Mouse (Mus musculus) adrenal gland, postnatal 4 days (tissue): ENCODE measurements around the gene Thada. TPM values are rescaled to one million over a fixed set of nuclear protein-coding genes. Genes with fewer than 3 reads are reported as not detected.

Experiments
- DNase-seq, 2 experiments: peaks; one replicate each; pipeline ENCODE4 v3.0.0; 2021 to 2022; ENCODE audit warnings: low spot score in 2 of 2, mixed read lengths in 2 of 2
- total RNA-seq, 2 experiments: library from RNA; stranded (reverse); gene quantifications; 2 replicates each; pipeline ENCODE4 v1.2.3; 2021

Thada gene
- total RNA-seq, 2 experiments from 2014 or later = 18.2 to 20.7 TPM

- no peak for DNase-seq
Measured at GRCm38 (mm10) chr17:84478276-84478675, 12.3 kb upstream of the Thada start.

DNA sequence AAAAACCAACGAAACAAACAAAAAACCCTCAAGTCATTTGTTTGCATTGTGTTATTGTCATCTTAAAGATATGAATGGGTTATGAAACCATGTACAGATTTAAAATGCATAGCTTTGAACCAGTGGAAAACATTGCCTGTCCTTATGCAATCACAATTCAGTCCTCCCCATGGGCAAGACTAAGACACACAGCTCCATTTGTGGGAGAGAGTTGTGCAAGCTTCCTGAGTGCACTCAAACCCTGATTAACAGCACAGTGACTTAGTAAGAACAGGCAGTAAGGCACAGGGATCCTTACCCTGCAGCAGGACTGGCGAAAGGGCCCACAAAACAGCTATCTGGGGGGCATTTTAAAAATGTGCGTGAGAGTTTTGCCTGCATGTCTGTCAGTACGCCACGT is 11.2 kb upstream of the Thada start:
- no peak for DNase-seq

DNA sequence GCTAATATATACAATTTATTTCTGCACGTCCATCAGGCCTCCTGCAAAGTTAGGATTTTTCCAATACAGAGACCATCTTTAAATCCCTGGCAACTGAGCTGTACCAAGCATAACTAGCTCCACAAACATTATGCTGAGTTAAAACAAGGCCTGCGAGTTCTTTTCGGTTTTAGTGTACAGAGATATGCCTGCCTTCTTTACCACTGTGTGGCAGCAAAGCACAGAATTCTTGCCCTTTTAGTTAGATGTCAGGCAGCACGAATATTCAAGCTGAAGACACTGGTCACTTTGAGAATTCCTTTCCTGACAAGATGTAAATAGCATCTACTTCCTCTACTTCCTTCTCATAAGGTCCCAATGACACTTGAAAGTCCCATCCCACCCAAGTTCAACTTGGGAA is 8.3 kb upstream of the Thada start:
- no peak for DNase-seq

DNA sequence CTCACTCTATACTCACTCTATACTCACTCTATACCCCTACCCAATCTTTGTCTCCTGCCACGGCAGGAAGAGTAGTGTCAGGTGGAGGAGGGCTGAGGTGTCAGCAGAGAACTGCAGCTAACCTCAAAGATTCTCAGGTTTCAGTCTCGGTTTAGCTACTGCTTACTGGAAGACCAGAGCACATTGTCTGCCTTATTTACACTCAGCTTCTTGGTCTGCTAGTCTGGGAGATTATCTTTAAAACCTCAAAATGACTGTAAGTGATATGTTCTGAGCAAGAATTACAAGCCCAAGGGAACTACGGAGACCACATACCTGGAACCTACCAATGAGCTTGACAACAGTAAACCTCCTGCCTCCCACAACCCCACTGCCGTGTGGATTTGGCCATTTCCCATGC is 31.0 kb downstream of the Thada start:
- DNase-seq = no peak

DNA sequence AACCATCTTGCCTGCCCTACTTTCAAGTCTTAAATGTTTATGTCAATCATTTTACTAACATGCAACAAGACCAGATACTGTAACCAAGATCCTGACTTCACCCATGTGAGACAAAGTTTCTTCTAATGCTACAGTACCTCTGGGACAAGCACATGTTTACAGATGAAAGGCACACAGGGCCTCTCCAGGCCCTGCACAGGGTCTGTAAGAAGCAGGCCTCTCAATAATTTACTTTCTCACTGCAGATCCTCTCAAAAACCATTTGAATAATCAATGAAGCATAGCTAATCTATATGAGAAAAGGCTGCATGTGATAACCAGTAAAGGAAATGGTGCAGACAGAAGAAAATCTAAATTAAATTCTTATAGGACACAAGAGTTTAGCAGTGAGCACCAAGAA is 31.8 kb downstream of the Thada start:
- DNase-seq = no peak

DNA sequence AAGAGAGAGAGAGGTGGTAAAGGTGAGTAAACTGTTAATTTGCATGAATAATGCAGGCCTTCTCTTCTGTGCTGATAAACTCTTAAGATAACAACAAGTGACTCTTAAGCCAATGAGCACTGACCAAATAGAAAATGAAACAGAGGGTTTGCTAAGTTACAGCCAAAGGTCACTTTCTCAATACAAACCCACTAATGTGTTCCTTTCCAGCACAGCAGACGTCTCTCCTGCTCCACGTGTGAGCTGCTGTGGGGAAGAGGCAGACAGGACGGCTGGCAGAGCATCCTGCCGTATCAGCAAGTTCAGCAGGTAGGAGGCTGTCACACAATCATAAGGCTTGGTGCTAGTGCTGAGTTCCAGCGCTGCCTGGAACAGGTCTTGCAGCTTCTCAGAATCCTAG is 34.0 kb downstream of the Thada start:
- no peak for DNase-seq

DNA sequence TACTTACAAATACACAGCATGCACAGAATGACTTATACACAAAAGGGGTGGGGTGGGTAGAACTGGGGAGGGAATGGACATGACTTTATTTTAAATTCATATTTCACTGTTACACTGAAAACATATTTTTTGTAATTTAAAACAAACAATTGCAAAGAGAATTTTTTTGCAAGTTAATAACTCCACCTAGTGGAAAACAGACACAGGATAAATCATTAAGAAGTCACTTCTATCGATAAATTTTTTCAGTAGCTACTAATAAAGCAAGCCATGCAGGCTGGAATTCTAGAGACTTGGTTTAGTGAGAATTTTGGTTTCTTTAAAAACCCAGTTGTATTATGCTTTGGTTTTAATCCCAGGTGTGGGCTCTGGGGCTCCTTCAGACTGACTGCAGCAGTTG is 41.7 kb downstream of the Thada start:
- no peak for DNase-seq

GRCm38 (mm10) chr17:84422916-84423315 is 43.1 kb downstream of the Thada start:
- DNase-seq = no peak

DNA sequence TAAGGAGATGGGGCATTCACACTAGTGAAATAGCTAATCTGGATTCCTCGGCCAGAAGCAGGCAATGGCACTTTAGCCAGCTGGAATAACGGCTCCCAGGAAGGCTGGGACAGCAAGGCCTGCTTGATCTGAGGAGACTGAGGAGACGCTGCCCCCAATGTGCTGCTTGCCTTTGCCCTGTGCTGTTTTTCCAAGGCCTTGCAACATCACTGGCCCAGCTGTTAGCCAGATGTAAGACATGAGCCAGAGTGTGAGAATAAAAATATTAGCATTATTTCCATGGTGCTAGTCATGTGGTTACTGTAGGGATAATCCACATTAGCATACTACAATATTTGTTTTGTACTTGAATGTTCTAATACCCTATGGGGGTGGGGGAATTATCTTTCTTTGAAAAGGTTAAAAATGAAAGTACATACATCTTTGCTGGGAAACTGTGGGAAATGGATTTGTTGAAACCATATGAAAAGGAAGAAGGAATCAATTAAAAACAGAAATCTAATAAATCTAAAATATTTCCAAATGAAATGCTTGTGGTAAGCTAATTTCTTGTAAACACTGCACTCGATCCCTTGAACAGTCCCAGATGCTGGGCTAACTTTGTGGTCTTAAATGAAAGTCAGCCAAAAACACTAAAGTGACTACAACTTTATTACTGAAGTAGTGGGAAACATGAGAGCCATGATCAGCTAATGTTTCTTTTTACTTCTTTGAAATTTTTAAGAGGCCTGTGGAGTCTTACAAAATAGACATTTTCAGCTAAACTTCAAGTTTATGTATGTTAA is 43.8 kb downstream of the Thada start:
- no peak for DNase-seq

- DNase-seq = no peak
Measured at GRCm38 (mm10) chr17:84421042-84421441, 45.0 kb downstream of the Thada start.

DNA sequence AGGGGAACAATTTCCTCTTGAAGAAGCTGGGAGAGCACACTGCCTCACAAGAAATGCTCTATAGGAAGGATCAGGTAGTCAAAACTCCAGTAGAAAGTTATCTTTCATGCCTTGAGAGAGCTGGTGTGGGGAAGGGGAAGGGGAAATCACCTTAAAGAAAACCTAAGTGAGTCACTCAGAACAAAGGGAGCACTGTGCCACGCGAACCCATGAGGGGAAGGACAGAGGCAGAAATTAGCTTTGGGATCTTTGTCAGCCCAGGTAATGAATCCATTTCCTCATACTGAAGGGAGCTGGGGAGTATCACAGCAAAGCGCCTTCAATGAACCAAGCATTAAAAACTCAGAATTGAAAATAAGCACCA is 45.7 kb downstream of the Thada start:
- no peak for DNase-seq

DNA sequence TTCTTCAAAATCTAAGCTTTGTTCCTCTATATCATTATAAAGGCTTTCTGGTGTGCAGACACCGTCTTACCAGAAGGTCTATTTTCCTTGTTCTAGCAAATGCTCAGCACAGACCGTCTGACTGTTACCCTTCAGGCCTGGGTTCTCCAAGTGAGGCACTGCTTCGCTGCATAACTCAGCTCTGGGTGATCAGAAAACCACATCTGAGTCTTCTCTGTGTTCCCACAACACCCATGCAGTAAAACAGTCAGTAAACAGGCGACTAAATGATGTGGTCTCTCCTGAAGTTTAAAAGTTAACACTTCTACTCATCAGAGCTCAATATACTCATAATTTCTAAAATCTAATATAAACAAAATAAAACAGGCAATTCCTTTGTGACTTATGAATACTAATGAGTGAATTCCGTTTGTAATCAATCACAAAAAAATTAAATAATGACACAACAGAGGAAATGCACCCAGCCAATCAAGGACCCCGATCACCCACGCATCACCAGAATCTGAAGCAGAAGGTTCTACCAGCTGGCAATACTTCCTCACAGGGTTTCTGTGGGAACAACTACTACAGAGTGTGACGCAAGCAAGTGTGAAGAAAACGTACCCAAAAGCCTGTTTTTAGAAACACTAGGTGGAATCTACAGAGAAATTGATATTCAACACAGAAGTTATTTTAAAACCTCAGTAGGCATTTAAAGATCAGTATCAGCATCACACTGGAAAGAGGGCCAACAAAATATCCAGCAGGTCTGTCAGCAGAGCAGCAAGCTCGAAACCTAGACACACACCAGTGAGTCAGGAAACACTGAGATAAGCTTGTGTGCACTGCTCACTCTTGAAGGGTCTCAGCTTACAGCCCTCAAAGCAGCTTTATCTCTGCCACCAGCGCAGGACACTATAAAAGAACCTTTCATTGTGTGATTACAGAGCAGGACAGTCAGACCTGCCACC is 46.4 kb downstream of the Thada start:
- DNase-seq = no peak

GRCm38 (mm10) chr17:84415936-84416335 is 50.1 kb downstream of the Thada start:
- DNase-seq = no peak

DNA sequence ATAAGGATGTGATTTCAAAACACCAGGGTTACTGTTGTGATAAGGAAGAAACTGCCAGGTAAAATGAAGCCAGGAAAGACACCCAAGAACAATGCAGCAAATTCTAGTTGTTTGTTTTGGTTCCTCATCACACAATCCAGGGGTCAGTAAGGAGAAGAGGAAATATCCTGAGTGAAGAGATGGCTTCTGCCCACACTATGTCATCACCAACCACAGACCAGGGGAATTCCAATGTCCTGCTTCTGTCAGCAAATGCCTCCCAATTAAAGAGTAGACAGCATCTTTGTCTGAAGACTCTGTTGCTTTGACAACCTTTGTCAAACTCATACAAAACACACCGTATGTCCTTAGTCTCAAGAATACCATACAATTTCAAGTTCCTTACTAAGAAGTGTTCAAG is 57.3 kb downstream of the Thada start:
- no peak for DNase-seq

GRCm38 (mm10) chr17:84405616-84406015 is 60.4 kb downstream of the Thada start:
- DNase-seq = no peak

GRCm38 (mm10) chr17:84401796-84402195 is 64.2 kb downstream of the Thada start:
- DNase-seq = no peak

DNA sequence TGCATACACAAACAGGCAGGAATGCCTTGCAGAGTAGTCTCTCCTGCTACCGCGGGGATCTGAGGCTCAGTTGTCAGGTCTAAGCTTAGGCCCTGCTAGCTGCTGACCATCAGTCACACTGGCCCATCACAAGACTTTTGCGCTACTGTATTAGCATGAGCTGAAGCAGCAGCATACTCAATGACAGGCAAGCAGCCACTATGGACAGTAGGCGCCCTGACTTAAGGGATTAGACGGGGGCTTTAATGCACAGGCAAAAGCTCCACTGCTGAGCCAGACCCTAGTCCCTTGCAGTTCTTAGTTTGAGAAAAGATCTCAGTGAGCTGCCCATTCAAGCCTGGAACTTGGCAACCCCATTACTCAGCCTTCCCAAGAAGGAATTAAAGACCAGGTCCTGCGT is 66.6 kb downstream of the Thada start:
- DNase-seq = no peak

GRCm38 (mm10) chr17:84390026-84390425 is 76.0 kb downstream of the Thada start:
- DNase-seq = no peak

DNA sequence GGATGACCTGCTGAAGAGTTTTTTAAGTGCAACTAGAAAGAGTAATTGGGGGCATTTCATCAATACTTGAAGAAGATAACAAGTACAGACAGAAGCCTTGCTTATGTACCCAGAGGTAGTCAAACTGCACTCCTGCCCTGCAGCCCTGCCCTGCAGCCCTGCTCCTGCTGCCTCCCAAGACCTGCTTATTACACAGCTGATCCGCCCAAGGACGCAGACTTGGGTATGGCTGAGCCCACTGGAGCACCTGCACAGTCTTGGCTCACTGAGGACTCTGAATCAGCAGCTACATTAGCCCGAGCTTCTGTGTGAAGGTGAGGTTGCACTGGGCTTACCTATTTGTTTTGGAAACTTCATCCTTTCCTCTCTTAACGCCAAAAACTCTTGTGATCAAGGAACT is 79.8 kb downstream of the Thada start:
- DNase-seq = no peak

DNA sequence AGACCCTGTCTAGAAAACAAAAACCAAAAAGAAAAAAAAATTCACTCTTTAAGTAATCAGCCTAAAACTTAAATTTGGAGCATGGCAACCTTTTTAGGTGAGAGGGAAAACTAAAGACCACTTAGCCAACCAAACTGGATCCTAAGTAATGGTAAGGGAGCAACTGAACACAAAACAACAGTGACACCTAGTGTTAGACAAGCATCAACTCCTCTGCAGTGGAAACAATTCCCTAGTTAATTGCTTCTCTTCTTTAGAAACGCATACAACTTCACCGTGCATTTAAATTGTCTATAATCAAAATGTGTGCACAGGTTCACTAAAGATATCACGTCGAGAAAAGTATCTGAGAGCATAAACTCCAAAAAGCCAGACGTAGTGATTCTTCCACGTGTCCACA is 80.3 kb downstream of the Thada start:
- no peak for DNase-seq

- no peak for DNase-seq
Measured at GRCm38 (mm10) chr17:84384661-84385060, 81.3 kb downstream of the Thada start.

GRCm38 (mm10) chr17:84380340-84380739 is 85.7 kb downstream of the Thada start:
- no peak for DNase-seq
